Mouse (Mus musculus) megakaryocyte, embryonic 14.5 days (primary cell): ENCODE data around the gene Rasgrp3. TPM values are rescaled to one million over a fixed set of nuclear protein-coding genes. Genes with fewer than 3 reads are reported as not detected.

Source experiments
- H3K27me3 ChIP-seq: replicated peaks from 2 replicates; pipeline ENCODE3; 2012; ENCODE audit warnings: inconsistent platforms
- H3K36me3 ChIP-seq: replicated peaks from 2 replicates; pipeline ENCODE3; 2012; ENCODE audit warnings: low read length, inconsistent platforms, mixed read lengths
- H3K4me1 ChIP-seq: 2 replicates; pipeline ENCODE4 v1.6.1; 2012; ENCODE audit warnings: inconsistent platforms
- H3K4me3 ChIP-seq: replicated peaks from 2 replicates; pipeline ENCODE3; 2012; ENCODE audit warnings: moderate library complexity, mild to moderate bottlenecking, inconsistent platforms
- H3K9me3 ChIP-seq: 2 replicates; pipeline ENCODE4 v1.6.1; 2012; ENCODE audit warnings: inconsistent platforms
- FLI1 ChIP-seq: IDR thresholded peaks from 2 replicates; pipeline ENCODE4 v1.6.1; 2012; ENCODE audit warnings: low read length, inconsistent platforms, mixed read lengths
- GATA1 ChIP-seq: IDR thresholded peaks from 3 replicates; pipeline ENCODE4 v1.6.1; 2012; ENCODE audit warnings: mixed read lengths, low read length, inconsistent platforms, borderline replicate concordance
- polyA plus RNA-seq: library from polyadenylated mRNA; stranded (reverse); fragments of >175 nt; gene quantifications from 2 replicates; pipeline ENCODE4 v1.2.3, GENCODE M21; 2012; ENCODE audit warnings: low replicate concordance; ENCODE audit not compliant: insufficient read depth

Rasgrp3 gene
- polyA plus RNA-seq, 1 experiment, result 0.03 TPM

GRCm38 (mm10) chr17:75551512-75552400 is 116.1 kb downstream of the Rasgrp3 start, which contains the start of gene Fam98a:
Gene Fam98a (minus strand): TSS chr17:75551946.
- Histone ChIP-seq H3K9me3 (peaks cover 8% of the 10 kb centered on the region; the same call in 1 of the 2 replicates), H3K36me3 (peaks cover 24% of the 10 kb centered on the region), H3K4me3 (peak within 1 kb of the TSS; percentile 100), H3K27me3 (no peaks in the 10 kb centered on the region), H3K4me1 (peaks cover 30% of the 10 kb centered on the region)
- TF ChIP-seq GATA1 (no peak), FLI1 (no peak)

- Histone ChIP-seq H3K27me3 (no peaks in the 10 kb centered on the region), H3K4me3 (no peak overlapping the region), H3K9me3 (peaks cover 51% of the 10 kb centered on the region), H3K36me3 (no peaks in the 10 kb centered on the region), H3K4me1 (peaks cover 12% of the 10 kb centered on the region)
- no peak for TF ChIP-seq FLI1
These were observed 121.3 kb downstream of the Rasgrp3 start for GRCm38 (mm10) chr17:75557031-75557430.

- no peaks in the 10 kb centered on the region for H3K36me3 ChIP-seq
- H3K4me1 ChIP-seq, result peaks cover 11% of the 10 kb centered on the region; the same call in 1 of the 2 replicates
- H3K9me3 ChIP-seq, result peaks cover 59% of the 10 kb centered on the region
- no peak for TF ChIP-seq GATA1
- no peak for TF ChIP-seq FLI1
- no peaks in the 10 kb centered on the region for H3K27me3 ChIP-seq
- H3K4me3 ChIP-seq, result no peak overlapping the region
These were observed 122.3 kb downstream of the Rasgrp3 start for GRCm38 (mm10) chr17:75558041-75558440.

GRCm38 (mm10) chr17:75575608-75576007 is 139.9 kb downstream of the Rasgrp3 start:
- Histone ChIP-seq H3K4me1 (no peaks in the 10 kb centered on the region), H3K9me3 (no peaks in the 10 kb centered on the region), H3K36me3 (no peaks in the 10 kb centered on the region), H3K4me3 (no peak overlapping the region), H3K27me3 (no peaks in the 10 kb centered on the region)
- TF ChIP-seq FLI1, result no peak
- no peak for TF ChIP-seq GATA1

Other genes with a start within 250 kb of the Rasgrp3 start
- 2.4 and 11.2 TPM in 2 replicates for gene Fam98a, start 116.0 kb downstream of the Rasgrp3 start, polyA plus RNA-seq